Mouse (Mus musculus) ES-E14 (cell line): Measurements from ENCODE around the gene Ccnb2.

Experiments
- CHD2 ChIP-seq: IDR thresholded peaks from 2 replicates; pipeline ENCODE4 v1.6.1; 2014; ENCODE audit warnings: mild to moderate bottlenecking, low read depth, low read length, inconsistent platforms
- ZC3H11A ChIP-seq: IDR thresholded peaks from 2 replicates; pipeline ENCODE4 v1.6.1; 2012; ENCODE audit warnings: low read depth, mild to moderate bottlenecking, inconsistent platforms, low read length, borderline replicate concordance
- ZNF384 ChIP-seq: IDR thresholded peaks from 2 replicates; pipeline ENCODE4 v1.6.1; 2012; ENCODE audit warnings: low read depth, low read length, inconsistent platforms

GRCm38 (mm10) chr9:70384494-70384893, 36.9 kb downstream of the Ccnb2 start:
- TF ChIP-seq ZNF384 (no peak), ZC3H11A (no peak), CHD2 (no peak)
